Mouse (Mus musculus) v-Abl transformed pro-B cells (cell line): ENCODE data around the gene Timm50.

Experiments
- in situ Hi-C, 2 experiments: fragments of 400-800 bp; cut with MboI; formaldehyde crosslinking; loops; one replicate each; pipeline ENCODE4 v1.15.1; 2025; ENCODE audit not compliant: unreplicated experiment in 2 of 2

Timm50 gene

GRCm38 (mm10) chr7:28334534-28334933 lies 22.7 kb upstream of the Timm50 start:
- in situ Hi-C loops = no loop called here

- in situ Hi-C loops = no loop called here
These were observed 16.4 kb upstream of the Timm50 start for GRCm38 (mm10) chr7:28328260-28328659.

- in situ Hi-C loops = no loop called here
These were observed 14.6 kb upstream of the Timm50 start for GRCm38 (mm10) chr7:28326457-28326856.

GRCm38 (mm10) chr7:28325293-28325692 lies 13.4 kb upstream of the Timm50 start:
- in situ Hi-C loops = no loop called here

- in situ Hi-C loops = loop anchor here in 1 of 2 experiments (25.0 kb wide), 1 partner anchor 660 kb away; the partner anchor contains the start of genes Map3k10 and Ttc9b
These were observed 10.3 kb upstream of the Timm50 start for GRCm38 (mm10) chr7:28321974-28322720.

GRCm38 (mm10) chr7:28318714-28319113 lies 6.8 kb upstream of the Timm50 start:
- in situ Hi-C loops = loop anchor here in 1 of 2 experiments (25.0 kb wide), 1 partner anchor 656 kb away; the partner anchor contains the start of genes Map3k10 and Ttc9b

GRCm38 (mm10) chr7:28318036-28318435 lies 6.2 kb upstream of the Timm50 start:
- in situ Hi-C loops = loop anchor here in 1 of 2 experiments (25.0 kb wide), 1 partner anchor 656 kb away; the partner anchor contains the start of genes Map3k10 and Ttc9b

- in situ Hi-C loops = loop anchor here in 1 of 2 experiments (25.0 kb wide), 1 partner anchor 649 kb away; the partner anchor contains the start of genes Map3k10 and Ttc9b
These were observed 534 bp downstream of the Timm50 start for GRCm38 (mm10) chr7:28311151-28311925.

GRCm38 (mm10) chr7:28309737-28310136 lies 2.1 kb downstream of the Timm50 start:
- in situ Hi-C loops = loop anchor here (10.0 to 25.0 kb wide), 2 partner anchors 625 to 647 kb away; partner anchors contain the start of genes Map3k10 (in 1 of the 2), Ttc9b (in 1 of the 2) and Zfp607b (in 1 of the 2)

GRCm38 (mm10) chr7:28306216-28306615 lies 5.7 kb downstream of the Timm50 start:
- in situ Hi-C loops = loop anchor here (10.0 to 25.0 kb wide), 2 partner anchors 621 to 644 kb away; partner anchors contain the start of genes Map3k10 (in 1 of the 2), Ttc9b (in 1 of the 2) and Zfp607b (in 1 of the 2)

GRCm38 (mm10) chr7:28305641-28306040 lies 6.2 kb downstream of the Timm50 start:
- in situ Hi-C loops = loop anchor here (10.0 to 25.0 kb wide), 2 partner anchors 621 to 643 kb away; partner anchors contain the start of genes Map3k10 (in 1 of the 2), Ttc9b (in 1 of the 2) and Zfp607b (in 1 of the 2)

- in situ Hi-C loops = loop anchor here (5.0 to 25.0 kb wide), 4 partner anchors 155 to 640 kb away; partner anchors contain the start of genes Map3k10 (in 1 of the 2), Ttc9b (in 1 of the 2) and Zfp607b (in 1 of the 2)
These were observed 10.0 kb downstream of the Timm50 start, which contains the start of gene Dll3 for GRCm38 (mm10) chr7:28301616-28302433. TSS of gene Dll3 (minus strand) at chr7:28302238.

- in situ Hi-C loops = loop anchor here in 1 of 2 experiments (10.0 kb wide), 1 partner anchor 244 kb away; the partner anchor contains the start of gene Psmc4
These were observed 12.8 kb downstream of the Timm50 start for GRCm38 (mm10) chr7:28298837-28299625.

- in situ Hi-C loops = loop anchor here in 1 of 2 experiments (10.0 kb wide), 1 partner anchor 240 kb away; the partner anchor contains the start of gene Psmc4
These were observed 17.4 kb downstream of the Timm50 start for GRCm38 (mm10) chr7:28294481-28294880.

GRCm38 (mm10) chr7:28290638-28291590 lies 21.0 kb downstream of the Timm50 start, which contains the start of gene Selenov:
TSS of gene Selenov (minus strand) at chr7:28291186.
- in situ Hi-C loops = loop anchor here in 1 of 2 experiments (10.0 kb wide), 1 partner anchor 236 kb away; the partner anchor contains the start of gene Psmc4

GRCm38 (mm10) chr7:28290165-28290564 lies 21.7 kb downstream of the Timm50 start:
- in situ Hi-C loops = loop anchor here in 1 of 2 experiments (10.0 kb wide), 1 partner anchor 235 kb away; the partner anchor contains the start of gene Psmc4

- in situ Hi-C loops = no loop called here
These were observed 31.2 kb downstream of the Timm50 start for GRCm38 (mm10) chr7:28280630-28281029.
